Mouse (Mus musculus) brain, embryonic 18.5 days (tissue): ENCODE results near the gene Itm2c.

ENCODE experiments used
- DNase-seq: peaks from one replicate; pipeline ENCODE4 v3.0.0-alpha.2; 2012; ENCODE audit warnings: low read depth, low spot score

Gene Itm2c

DNA sequence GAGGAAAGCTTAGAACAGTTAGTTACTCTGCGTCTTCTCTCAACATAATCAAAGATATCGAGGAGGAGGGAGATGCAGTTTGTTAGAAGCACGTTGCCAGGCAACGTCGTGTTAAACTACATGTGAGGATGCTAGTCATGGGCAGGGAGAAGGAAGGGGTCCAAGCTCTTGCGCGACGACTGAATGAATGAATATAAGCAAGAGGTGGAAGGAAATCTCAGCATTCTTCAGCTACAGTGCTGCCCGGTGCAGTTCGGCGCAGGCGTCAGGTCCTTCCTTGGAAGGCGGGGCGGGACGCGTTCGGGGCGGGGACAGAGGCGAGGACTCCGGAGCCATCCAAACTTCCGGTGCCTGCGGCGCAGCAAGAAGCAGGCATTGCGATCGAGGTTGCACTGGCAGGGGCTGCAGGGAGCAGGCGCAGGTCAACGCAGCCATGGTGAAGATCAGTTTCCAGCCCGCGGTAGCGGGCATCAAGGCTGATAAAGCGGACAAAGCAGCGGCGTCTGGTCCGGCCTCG, at the start of gene Itm2c:
Gene Itm2c, plus strand, starts transcription at position 51 of the 517 bp plus-strand sequence.
- no peak for DNase-seq

GRCm38 (mm10) chr1:85844981-85845380, 49.1 kb upstream of the Itm2c start:
- no peak for DNase-seq

- DNase-seq, result no peak
Measured at GRCm38 (mm10) chr1:85845476-85845875, 48.6 kb upstream of the Itm2c start.

GRCm38 (mm10) chr1:85849016-85849415, 45.1 kb upstream of the Itm2c start:
- DNase-seq, result no peak

GRCm38 (mm10) chr1:85850851-85851250, 43.2 kb upstream of the Itm2c start:
- DNase-seq, result no peak

DNA sequence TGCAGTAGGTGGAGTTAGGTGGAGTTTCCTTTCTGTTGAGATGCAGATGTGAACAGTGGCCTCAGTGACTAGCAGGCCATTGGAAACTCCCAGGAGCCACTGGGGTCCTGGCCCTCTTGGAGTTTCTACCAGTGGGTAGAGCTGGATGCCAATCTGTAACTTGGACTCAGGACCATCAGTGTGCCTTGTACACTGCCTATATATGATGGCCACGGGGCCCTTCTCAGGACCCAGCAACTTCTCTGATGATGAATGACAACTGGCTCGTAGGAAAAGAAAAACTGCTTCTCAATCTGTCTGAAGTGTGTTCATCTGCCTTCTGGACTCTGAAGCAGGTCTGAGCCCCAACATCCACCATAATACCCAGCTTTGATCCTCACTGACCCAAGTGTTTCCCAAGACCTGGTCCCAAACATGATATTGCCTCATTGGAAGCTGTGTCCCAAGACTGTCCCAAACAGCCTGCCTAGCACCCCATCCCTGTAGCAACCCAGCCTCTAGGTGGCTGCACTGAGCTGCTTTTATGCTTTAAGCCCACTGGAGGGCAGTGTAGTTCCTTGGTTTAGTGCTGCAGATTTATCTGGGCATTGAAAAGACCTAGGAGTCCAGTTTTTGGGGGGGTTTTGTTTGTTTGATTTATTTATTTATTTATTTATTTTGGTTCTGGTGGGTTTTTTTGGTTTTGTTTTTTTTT, 40.9 kb upstream of the Itm2c start:
- DNase-seq, result peak; percentile 36

DNA sequence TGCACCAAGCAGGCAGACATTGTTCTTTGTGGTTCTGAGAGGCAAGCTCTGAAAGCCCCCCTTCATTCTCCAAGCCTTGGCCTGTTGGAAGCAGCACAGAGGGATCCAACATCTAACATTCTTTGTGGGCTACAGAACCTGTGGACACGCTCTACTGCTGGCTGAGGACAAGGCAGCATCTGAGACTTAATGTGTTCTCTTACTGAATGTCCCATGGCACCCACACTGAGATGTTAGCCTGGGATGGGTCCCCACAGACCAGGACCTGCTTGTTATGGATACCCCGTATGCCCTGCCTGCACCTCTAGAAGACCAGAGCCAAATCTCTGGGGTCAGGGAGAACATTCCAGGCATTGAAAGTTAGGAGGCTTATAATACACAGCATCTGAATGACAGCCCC, 40.2 kb upstream of the Itm2c start:
- no peak for DNase-seq

- DNase-seq, result no peak
Measured at GRCm38 (mm10) chr1:85854475-85854874, 39.6 kb upstream of the Itm2c start.

DNA sequence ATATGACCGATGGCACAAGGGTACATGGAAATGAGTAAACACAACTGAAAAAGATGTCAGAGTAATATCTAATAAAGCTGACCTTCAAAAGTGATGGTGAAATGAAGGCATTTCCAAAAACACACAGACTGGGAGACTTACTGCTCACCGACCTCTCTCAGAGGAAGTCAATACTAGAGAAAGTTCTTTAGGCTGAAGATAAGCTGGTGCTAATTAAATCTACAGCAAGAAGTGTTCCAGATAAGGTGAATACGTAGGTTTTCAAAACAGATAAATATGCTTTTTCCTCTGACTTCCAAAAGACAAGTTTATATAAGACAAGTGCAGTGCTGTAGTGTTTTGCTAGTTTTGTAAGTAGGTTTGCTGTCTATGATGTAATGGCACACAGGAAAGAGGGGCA, 37.8 kb upstream of the Itm2c start:
- DNase-seq, result no peak

GRCm38 (mm10) chr1:85857261-85857754, 36.8 kb upstream of the Itm2c start:
- DNase-seq, result no peak

DNA sequence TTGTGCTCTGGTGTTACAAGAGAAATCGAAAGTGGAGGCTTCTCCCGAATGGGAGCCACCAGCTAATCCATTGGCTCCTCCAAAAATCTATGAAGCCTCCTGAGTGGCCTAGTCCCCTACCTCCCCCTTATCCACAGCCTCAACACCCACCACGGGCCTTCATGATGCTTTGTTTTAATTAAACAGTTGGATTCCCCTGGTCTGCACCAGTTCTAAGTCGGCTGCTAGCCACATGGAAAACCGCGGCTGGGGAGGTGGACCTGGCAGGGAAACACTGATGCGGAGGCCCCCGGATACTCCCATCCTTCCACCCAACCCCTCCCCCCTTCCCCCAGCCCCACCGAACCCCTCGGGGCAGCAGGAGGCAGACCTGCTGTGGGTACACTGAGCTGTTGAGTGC, 29.7 kb upstream of the Itm2c start:
- no peak for DNase-seq

- DNase-seq, result peak; percentile 36
Measured at GRCm38 (mm10) chr1:85870001-85870400, 24.1 kb upstream of the Itm2c start.

- DNase-seq, result no peak
Measured at GRCm38 (mm10) chr1:85870546-85870945, 23.5 kb upstream of the Itm2c start.

- no peak for DNase-seq
Measured at GRCm38 (mm10) chr1:85882003-85882402, 12.1 kb upstream of the Itm2c start.

DNA sequence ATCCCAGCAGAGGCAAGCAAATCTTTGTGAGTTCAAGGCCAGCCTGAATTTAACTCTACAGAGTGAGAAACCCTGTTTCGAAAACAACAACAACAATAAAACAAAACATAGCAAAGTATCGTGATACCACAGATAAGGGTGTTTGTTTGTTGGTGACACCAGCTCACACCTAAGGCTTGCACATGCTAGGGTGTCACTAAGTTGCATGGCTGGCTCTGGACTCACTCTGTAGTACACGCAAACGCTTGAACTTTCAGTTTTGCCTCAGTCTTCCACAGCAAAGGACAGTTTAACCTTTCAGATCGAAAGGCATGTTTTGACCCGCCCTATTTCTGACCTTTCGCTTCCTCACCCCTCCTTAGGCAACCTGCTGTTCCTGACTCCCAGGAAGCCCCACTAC, 6.9 kb upstream of the Itm2c start:
- DNase-seq, result no peak

GRCm38 (mm10) chr1:85894748-85895360, 773 bp downstream of the Itm2c start:
- DNase-seq, result no peak

GRCm38 (mm10) chr1:85895391-85895837, 1.3 kb downstream of the Itm2c start:
- DNase-seq, result no peak

GRCm38 (mm10) chr1:85896110-85896509, 2.0 kb downstream of the Itm2c start:
- DNase-seq, result no peak

DNA sequence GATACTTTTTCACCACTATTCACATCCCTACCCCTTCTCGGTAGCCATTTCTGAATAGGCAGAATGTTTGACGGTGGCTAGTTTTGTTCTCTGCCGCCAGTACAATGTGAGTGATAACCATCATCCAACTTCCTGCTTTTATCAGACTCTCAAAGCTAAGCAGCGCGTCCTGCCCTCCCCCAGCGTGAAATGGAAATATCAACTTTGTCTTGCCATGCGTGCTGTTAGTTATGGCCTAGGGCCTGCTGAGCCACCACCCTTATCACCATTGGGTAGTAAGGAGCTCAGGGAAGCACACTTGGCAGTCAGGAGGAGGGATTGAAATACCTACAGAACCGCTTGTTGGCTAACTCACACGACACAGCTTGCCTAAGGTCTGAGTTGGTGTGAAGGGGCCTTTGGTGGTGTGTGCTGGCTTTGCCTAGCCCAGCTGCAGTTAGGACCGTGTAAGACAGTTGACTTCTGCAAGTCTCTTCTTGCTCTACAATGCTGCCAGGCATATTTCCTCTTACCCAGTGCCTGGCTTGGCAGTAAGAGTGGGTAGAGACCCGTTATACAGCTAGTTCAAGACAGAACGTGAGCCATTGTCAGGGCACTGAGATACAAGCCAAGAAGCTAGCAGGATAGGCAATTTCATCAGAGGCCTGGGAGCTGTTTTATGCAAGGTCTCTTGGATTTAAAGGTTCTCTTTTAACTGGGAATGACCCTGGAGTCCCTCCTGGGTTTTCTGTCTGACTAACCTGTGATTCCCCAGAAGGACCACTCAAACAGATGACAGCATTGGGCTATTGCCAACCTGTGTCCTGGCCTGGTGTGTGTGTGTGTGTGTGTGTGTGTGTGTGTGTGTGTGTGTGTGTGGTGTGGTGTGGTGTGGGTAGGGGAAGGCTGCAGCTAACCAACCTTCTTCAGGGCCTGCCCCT, 3.0 kb downstream of the Itm2c start:
- DNase-seq, result no peak

GRCm38 (mm10) chr1:85897901-85898760, 4.0 kb downstream of the Itm2c start:
- DNase-seq, result no peak
